Mouse (Mus musculus) heart, adult 11 months (tissue): Measurements from ENCODE around the gene Sema4d.

Experiments used
- DNase-seq: peaks from one replicate; pipeline ENCODE4 v3.0.0; 2022

Gene Sema4d

GRCm38 (mm10) chr13:51752346-51753167 is 41.0 kb downstream of the Sema4d start:
- DNase-seq = no peak

- no peak for DNase-seq
Observed at GRCm38 (mm10) chr13:51749578-51750345, 43.8 kb downstream of the Sema4d start.

- peak; percentile 96 for DNase-seq
Observed at GRCm38 (mm10) chr13:51748009-51748552, 45.5 kb downstream of the Sema4d start.

GRCm38 (mm10) chr13:51747069-51747468 is 46.5 kb downstream of the Sema4d start:
- no peak for DNase-seq

- no peak for DNase-seq
Observed at GRCm38 (mm10) chr13:51745862-51746261, 47.7 kb downstream of the Sema4d start.

- DNase-seq = no peak
Observed at GRCm38 (mm10) chr13:51743855-51744254, 49.7 kb downstream of the Sema4d start.

- DNase-seq = no peak
Observed at GRCm38 (mm10) chr13:51742551-51743052, 50.9 kb downstream of the Sema4d start.

- DNase-seq = no peak
Observed at GRCm38 (mm10) chr13:51740776-51741175, 52.8 kb downstream of the Sema4d start.

GRCm38 (mm10) chr13:51739713-51740112 is 53.8 kb downstream of the Sema4d start:
- DNase-seq = no peak

GRCm38 (mm10) chr13:51738531-51739117 is 54.9 kb downstream of the Sema4d start:
- DNase-seq = no peak

GRCm38 (mm10) chr13:51737949-51738513 is 55.5 kb downstream of the Sema4d start:
- DNase-seq = no peak

GRCm38 (mm10) chr13:51737033-51737948 is 56.3 kb downstream of the Sema4d start:
- DNase-seq = no peak

- no peak for DNase-seq
Observed at GRCm38 (mm10) chr13:51736007-51736911, 57.3 kb downstream of the Sema4d start.

GRCm38 (mm10) chr13:51734556-51734955 is 59.0 kb downstream of the Sema4d start:
- DNase-seq = no peak

- no peak for DNase-seq
Observed at GRCm38 (mm10) chr13:51732097-51732664, 61.4 kb downstream of the Sema4d start.

GRCm38 (mm10) chr13:51731474-51731873 is 62.1 kb downstream of the Sema4d start:
- DNase-seq = no peak

GRCm38 (mm10) chr13:51729887-51730361 is 63.6 kb downstream of the Sema4d start:
- no peak for DNase-seq

GRCm38 (mm10) chr13:51727364-51727763 is 66.2 kb downstream of the Sema4d start:
- no peak for DNase-seq

GRCm38 (mm10) chr13:51725926-51726574 is 67.5 kb downstream of the Sema4d start:
- no peak for DNase-seq
